Mouse (Mus musculus): ENCODE measurements at regions not wholly inside any gene's neighbourhood (a gene's known extent, or its start where the extent isn't known, plus 50 kb on each side); places are given as distances from the start of the nearest gene placed in this dataset.
A peak's percentile ranks its signal among the peaks of the same experiment; 100 is the strongest.

GRCm38 (mm10) chr4:135632443-135632842, 53.6 kb upstream of the Ifnlr1 start:
- DNase-seq (ENCODE audit: low read depth, low spot score): no peak

GRCm38 (mm10) chr4:135629793-135630569, 56.1 kb upstream of the Ifnlr1 start:
- peak; percentile 63 for DNase-seq (ENCODE audit: low read depth, low spot score)

- peak; percentile 78 for DNase-seq (ENCODE audit: low read depth, low spot score)
These were observed 53.0 kb upstream of the Grhl3 start for GRCm38 (mm10) chr4:135626461-135626860.

GRCm38 (mm10) chr4:135623121-135623707, 49.8 kb upstream of the Grhl3 start:
- peak; percentile 70 for DNase-seq (ENCODE audit: low read depth, low spot score)
